Mouse (Mus musculus) Muller cell, postnatal 12 days (primary cell): ENCODE measurements around the gene Endou.

Source experiments
- DNase-seq: peaks from one replicate; pipeline ENCODE4 v3.0.0-alpha.2; 2015; ENCODE audit errors: inconsistent ontology term

Gene Endou

GRCm38 (mm10) chr15:97728394-97728793 lies 2.7 kb downstream of the Endou start:
- DNase-seq: peak; percentile 54

- no peak for DNase-seq
Observed at GRCm38 (mm10) chr15:97727520-97727919, 3.6 kb downstream of the Endou start.

- DNase-seq: peak; percentile 55
Observed at GRCm38 (mm10) chr15:97727048-97727447, 4.1 kb downstream of the Endou start.

- DNase-seq: no peak
Observed at GRCm38 (mm10) chr15:97726310-97726709, 4.8 kb downstream of the Endou start.

GRCm38 (mm10) chr15:97725198-97725785 lies 5.8 kb downstream of the Endou start:
- no peak for DNase-seq

- no peak for DNase-seq
Observed at GRCm38 (mm10) chr15:97724346-97725197, 6.6 kb downstream of the Endou start.

GRCm38 (mm10) chr15:97723536-97724345 lies 7.4 kb downstream of the Endou start:
- no peak for DNase-seq

GRCm38 (mm10) chr15:97721008-97721701 lies 10.0 kb downstream of the Endou start:
- DNase-seq: no peak

GRCm38 (mm10) chr15:97720026-97720675 lies 11.0 kb downstream of the Endou start:
- DNase-seq: no peak

GRCm38 (mm10) chr15:97719494-97719893 lies 11.6 kb downstream of the Endou start:
- no peak for DNase-seq

GRCm38 (mm10) chr15:97718535-97719155 lies 12.5 kb downstream of the Endou start:
- no peak for DNase-seq

GRCm38 (mm10) chr15:97717861-97718534 lies 13.1 kb downstream of the Endou start:
- DNase-seq: peak; percentile 70

GRCm38 (mm10) chr15:97716782-97717181 lies 14.4 kb downstream of the Endou start:
- no peak for DNase-seq

GRCm38 (mm10) chr15:97715734-97716133 lies 15.4 kb downstream of the Endou start:
- DNase-seq: no peak

- no peak for DNase-seq
Observed at GRCm38 (mm10) chr15:97715083-97715482, 16.1 kb downstream of the Endou start.

GRCm38 (mm10) chr15:97712546-97712945 lies 18.6 kb downstream of the Endou start:
- DNase-seq: no peak

GRCm38 (mm10) chr15:97710906-97711305 lies 20.2 kb downstream of the Endou start:
- no peak for DNase-seq

GRCm38 (mm10) chr15:97705211-97706050 lies 25.7 kb downstream of the Endou start, which contains the start of gene Rpap3:
Rpap3 (minus strand) TSS chr15:97705825.
- DNase-seq: peak; percentile 84

- DNase-seq: no peak
Observed at GRCm38 (mm10) chr15:97696616-97697015, 34.5 kb downstream of the Endou start.
